Mouse (Mus musculus) stomach, embryonic 15.5 days (tissue): ENCODE results near the gene Snap25. TPM values are rescaled to one million over a fixed set of nuclear protein-coding genes. Genes with fewer than 3 reads are reported as not detected.
A peak's percentile ranks its signal among the peaks of the same experiment; 100 is the strongest.

ENCODE experiments used
- ATAC-seq: fragments of 200-750 bp; cut with Nextera tagmentation; 2 replicates; pipeline ENCODE4 v1.8.0; 2017; ENCODE audit warnings: low read depth, moderate number of reproducible peaks, moderate TSS enrichment; ENCODE audit not compliant: insufficient read depth, low FRiP score
- H3K27ac ChIP-seq: fragments of 300-500 bp; sonication (generic); 2 replicates; pipeline ENCODE4 v1.5.1; 2015; ENCODE audit warnings: mild to moderate bottlenecking, inconsistent platforms
- H3K27me3 ChIP-seq: fragments of 300-500 bp; sonication (generic); replicated peaks from 2 replicates; pipeline ENCODE4 v1.6.1; 2015; ENCODE audit warnings: inconsistent platforms
- H3K36me3 ChIP-seq: fragments of 300-500 bp; sonication (generic); 2 replicates; pipeline ENCODE4 v1.6.1; 2015; ENCODE audit warnings: inconsistent platforms
- H3K4me1 ChIP-seq: fragments of 300-500 bp; sonication (generic); 2 replicates; pipeline ENCODE4 v1.6.1; 2015; ENCODE audit warnings: inconsistent platforms
- H3K4me2 ChIP-seq: fragments of 300-500 bp; sonication (generic); 2 replicates; pipeline ENCODE4 v1.6.1; 2015; ENCODE audit warnings: mild to moderate bottlenecking, inconsistent platforms
- H3K4me3 ChIP-seq: fragments of 300-500 bp; sonication (generic); replicated peaks from 2 replicates; pipeline ENCODE4 v1.5.1; 2015; ENCODE audit warnings: inconsistent platforms
- H3K9ac ChIP-seq: fragments of 300-500 bp; sonication (generic); 2 replicates; pipeline ENCODE4 v1.6.1; 2015; ENCODE audit warnings: inconsistent platforms
- H3K9me3 ChIP-seq: fragments of 300-500 bp; sonication (generic); 2 replicates; pipeline ENCODE4 v1.6.1; 2016; ENCODE audit warnings: inconsistent platforms
- WGBS: fragments of 180-500 bp; shearing (Covaris S2); methylation state at CpG from one replicate; pipeline ENCODE4 v1.1.7; 2015; 5-methylcytosine and 5-hydroxymethylcytosine counted together
- polyA plus RNA-seq: library from polyadenylated mRNA; unstranded; fragments of >200 nt; fragmentation: Nextera tagmentation; extraction: Ambion mirVana; gene quantifications from 2 replicates; pipeline ENCODE4 v1.2.1, GENCODE M21; 2015

Gene Snap25
- polyA plus RNA-seq, 1 experiment from 2014 or later: 10.4 TPM

DNA sequence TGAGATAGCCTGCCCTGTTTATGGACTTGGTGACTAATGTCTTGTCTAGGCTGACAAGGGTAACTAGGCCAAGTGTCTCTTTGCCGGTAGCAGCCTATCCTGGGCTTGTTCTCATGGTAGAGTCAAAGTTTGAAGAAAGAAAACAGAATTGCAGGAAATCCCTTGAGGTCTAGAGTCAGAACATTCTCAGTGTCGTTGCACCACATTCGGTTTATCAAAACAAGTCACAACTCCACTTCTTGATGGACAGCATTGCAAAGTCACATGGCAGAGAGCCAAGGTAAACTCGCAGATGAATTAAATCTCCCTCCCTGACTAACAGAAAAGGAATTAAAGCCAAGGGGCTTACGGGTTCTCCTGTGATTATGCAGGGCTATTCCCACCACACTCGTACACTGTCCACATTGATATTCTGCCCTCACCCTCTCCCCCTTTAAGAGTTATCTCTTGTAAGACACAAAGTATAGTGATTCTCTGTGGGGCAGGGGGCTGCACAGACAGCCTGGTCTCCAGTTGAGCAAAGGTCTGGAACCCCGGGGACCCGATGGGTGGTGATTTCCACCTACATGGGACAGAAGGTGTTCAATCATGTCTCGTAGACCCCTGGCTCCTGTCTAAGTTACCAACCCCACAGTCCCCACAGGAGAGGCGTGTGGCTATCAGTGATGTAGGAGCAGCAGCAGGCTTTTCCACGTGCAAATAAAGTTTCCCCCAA lies 30.9 kb upstream of the Snap25 start:
- Histone ChIP-seq H3K4me3 (no peak overlapping the region), H3K27me3 (no peaks in the 10 kb centered on the region), H3K9ac (no peak overlapping the region), H3K27ac (no peak overlapping the region), H3K4me1 (peaks cover 9% of the 10 kb centered on the region; the same call in 1 of the 2 replicates), H3K36me3 (no peaks in the 10 kb centered on the region), H3K4me2 (no peak overlapping the region), H3K9me3 (no peaks in the 10 kb centered on the region)
- 55% methylated on average over 11 of the region's 11 CpGs for WGBS
- ATAC-seq: no peak

DNA sequence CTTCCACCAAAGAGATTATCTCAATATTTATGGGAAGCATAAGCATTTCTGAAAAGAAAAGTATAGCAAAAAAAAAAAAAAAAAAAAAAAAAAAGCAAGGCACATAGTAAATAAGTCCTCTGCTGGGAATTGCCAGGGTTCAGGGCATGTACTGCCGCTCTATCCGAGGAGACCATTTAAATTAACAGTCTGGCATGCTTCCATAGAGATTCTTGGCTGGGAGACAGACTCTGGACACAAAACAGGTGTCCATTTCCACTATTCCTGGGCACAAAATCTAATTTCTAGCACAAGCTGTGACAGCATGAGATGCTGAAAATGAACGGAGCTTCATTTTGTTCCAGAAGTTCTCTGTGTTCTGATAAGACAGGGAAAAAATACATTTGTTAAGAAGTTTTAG lies 27.1 kb upstream of the Snap25 start:
- WGBS: 36% methylated on average over 3 of the region's 3 CpGs
- H3K27me3 ChIP-seq: no peaks in the 10 kb centered on the region
- no peak overlapping the region for H3K4me2 ChIP-seq
- H3K9me3 ChIP-seq: no peaks in the 10 kb centered on the region
- no peak overlapping the region for H3K4me3 ChIP-seq
- H3K9ac ChIP-seq: no peak overlapping the region
- no peaks in the 10 kb centered on the region for H3K36me3 ChIP-seq
- H3K27ac ChIP-seq: no peak overlapping the region
- ATAC-seq: no peak
- no peaks in the 10 kb centered on the region for H3K4me1 ChIP-seq

DNA sequence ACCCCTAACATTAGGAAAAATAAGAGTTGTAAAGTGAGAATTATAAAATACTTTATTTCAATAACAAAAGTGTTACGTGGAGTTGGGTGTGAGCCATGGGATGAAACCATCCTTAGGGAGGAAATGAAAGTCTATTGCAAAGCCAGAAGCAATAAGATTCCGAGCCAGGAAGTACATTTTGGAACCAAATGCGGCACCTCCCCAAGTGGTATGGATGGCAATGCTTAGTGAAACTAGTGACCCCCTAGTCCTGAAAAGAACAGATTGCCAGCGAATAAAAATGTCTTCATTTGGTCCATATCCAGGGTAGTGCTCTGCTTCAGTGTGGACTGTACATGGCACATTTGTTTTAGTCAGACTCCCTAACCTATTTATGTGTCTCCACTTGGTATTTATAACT lies 25.9 kb upstream of the Snap25 start:
- H3K27me3 ChIP-seq: no peaks in the 10 kb centered on the region
- no peak overlapping the region for H3K9ac ChIP-seq
- no peak overlapping the region for H3K27ac ChIP-seq
- no peaks in the 10 kb centered on the region for H3K9me3 ChIP-seq
- no peaks in the 10 kb centered on the region for H3K4me1 ChIP-seq
- no peaks in the 10 kb centered on the region for H3K36me3 ChIP-seq
- WGBS: 85% methylated on average over 4 of the region's 4 CpGs
- ATAC-seq: no peak
- no peak overlapping the region for H3K4me3 ChIP-seq
- no peak overlapping the region for H3K4me2 ChIP-seq

DNA sequence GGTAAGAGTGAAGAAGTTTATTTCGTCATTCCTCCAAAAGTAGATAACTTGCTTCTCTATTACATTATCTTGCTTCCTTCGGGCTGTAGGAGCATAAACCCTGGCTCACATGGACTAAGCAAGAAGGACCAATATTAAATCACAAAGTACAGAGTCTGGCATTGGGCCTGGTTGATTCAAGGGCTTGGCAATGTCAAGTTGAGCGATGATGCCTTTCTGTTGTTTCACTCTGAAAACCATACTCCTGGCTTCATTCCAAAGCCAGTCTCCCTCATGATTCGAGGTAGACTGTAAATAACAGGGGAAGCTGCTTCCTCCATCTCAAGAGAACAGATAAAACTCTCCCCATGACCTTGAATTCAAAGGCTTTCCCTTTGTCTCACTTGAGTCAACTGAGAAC lies 23.8 kb upstream of the Snap25 start:
- Histone ChIP-seq H3K4me3 (no peak overlapping the region), H3K4me2 (no peak overlapping the region), H3K27ac (no peak overlapping the region), H3K36me3 (no peaks in the 10 kb centered on the region), H3K27me3 (no peaks in the 10 kb centered on the region), H3K4me1 (no peaks in the 10 kb centered on the region), H3K9ac (no peak overlapping the region), H3K9me3 (no peaks in the 10 kb centered on the region)
- ATAC-seq: no peak
- 43% methylated on average over 4 of the region's 4 CpGs for WGBS

DNA sequence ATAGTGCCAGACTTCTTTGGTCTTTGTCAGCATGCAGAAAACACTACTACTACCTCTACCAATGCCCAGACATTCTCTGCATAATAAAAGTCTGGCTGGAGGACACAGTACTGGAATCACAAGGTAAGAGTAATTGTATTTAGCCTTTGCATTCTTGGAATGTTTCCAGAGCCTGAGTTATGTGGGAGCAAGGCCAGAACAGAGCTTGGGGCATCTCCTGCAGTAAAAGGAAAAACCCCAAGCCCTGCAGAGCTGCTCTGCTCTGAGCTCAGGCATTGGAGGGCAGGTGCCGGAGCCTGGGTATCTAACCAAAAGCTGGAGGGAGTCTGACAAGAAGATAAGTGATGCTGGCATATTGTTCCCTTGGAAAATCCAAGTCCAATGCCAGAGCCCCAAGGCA lies 21.6 kb upstream of the Snap25 start:
- no peak overlapping the region for H3K9ac ChIP-seq
- no peaks in the 10 kb centered on the region for H3K4me1 ChIP-seq
- H3K36me3 ChIP-seq: no peaks in the 10 kb centered on the region
- H3K4me2 ChIP-seq: no peak overlapping the region
- 67% methylated on average over 1 of the region's 1 CpGs for WGBS
- no peaks in the 10 kb centered on the region for H3K27me3 ChIP-seq
- no peaks in the 10 kb centered on the region for H3K9me3 ChIP-seq
- ATAC-seq: no peak
- H3K4me3 ChIP-seq: no peak overlapping the region
- H3K27ac ChIP-seq: no peak overlapping the region

DNA sequence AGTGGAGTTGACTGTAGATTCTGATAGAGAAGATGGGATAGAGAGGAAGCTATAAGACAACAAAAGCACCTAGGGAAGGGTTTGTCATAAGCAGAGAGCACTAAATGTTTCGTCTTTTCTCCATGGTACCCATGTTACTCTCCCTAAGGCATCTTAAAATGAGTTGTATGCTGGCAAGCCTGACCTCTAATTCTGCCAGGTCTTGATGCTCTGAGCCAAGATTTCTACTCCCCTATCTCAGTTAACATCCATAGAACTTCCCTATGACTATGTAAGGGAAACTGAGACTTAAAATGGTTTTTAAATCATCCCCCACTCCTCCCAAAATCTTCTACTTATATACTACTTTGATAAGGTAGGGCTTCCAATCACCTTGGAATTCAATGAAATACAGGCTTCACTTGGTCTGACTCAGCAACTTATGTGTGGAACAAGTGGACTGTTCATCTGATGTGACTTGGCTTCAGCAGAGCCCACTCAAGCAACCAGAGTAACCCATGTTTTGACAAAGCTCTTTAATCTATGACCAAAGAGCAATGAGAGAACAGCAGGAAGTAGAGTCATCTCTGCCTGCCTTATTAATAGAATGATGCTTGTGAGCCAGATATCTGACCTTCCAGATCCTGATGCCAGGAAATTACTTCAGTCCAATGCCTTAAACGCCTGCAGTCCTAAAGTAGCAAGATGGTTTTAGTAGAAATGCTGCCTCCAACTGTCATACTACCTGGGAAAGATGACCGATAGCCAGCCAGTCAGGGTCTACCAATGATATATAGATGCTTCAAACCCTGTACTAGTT lies 13.6 kb upstream of the Snap25 start:
- Histone ChIP-seq H3K9ac (no peak overlapping the region), H3K4me1 (no peaks in the 10 kb centered on the region), H3K4me2 (no peak overlapping the region), H3K27ac (no peak overlapping the region), H3K4me3 (no peak overlapping the region), H3K27me3 (no peaks in the 10 kb centered on the region), H3K9me3 (no peaks in the 10 kb centered on the region), H3K36me3 (no peaks in the 10 kb centered on the region)
- no peak for ATAC-seq
- 74% methylated on average over 3 of the region's 3 CpGs for WGBS

DNA sequence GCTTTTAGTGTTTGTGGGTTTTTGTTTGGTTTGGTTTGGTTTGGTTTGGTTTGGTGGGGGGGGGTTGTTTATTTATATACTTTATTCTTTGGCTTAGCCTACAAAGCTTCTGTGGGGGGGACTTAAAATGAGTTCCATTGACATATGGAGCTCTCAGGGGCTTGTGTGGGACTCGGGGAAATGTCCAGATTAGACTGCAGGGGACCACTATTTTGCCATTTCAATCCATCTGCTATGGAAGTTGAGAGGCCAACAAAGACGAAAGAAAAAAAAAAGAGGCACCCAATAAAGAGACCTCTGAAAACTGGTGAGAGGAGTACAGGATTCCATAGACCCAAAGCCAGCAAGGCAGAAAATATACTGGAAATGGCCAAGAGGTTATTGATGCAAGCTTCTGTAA lies 9.9 kb upstream of the Snap25 start:
- H3K9ac ChIP-seq: no peak overlapping the region
- no peaks in the 10 kb centered on the region for H3K36me3 ChIP-seq
- H3K4me1 ChIP-seq: no peaks in the 10 kb centered on the region
- H3K4me2 ChIP-seq: no peak overlapping the region
- H3K4me3 ChIP-seq: no peak overlapping the region
- 72% methylated on average over 2 of the region's 2 CpGs for WGBS
- ATAC-seq: no peak
- H3K9me3 ChIP-seq: no peaks in the 10 kb centered on the region
- H3K27me3 ChIP-seq: no peaks in the 10 kb centered on the region
- H3K27ac ChIP-seq: no peak overlapping the region

DNA sequence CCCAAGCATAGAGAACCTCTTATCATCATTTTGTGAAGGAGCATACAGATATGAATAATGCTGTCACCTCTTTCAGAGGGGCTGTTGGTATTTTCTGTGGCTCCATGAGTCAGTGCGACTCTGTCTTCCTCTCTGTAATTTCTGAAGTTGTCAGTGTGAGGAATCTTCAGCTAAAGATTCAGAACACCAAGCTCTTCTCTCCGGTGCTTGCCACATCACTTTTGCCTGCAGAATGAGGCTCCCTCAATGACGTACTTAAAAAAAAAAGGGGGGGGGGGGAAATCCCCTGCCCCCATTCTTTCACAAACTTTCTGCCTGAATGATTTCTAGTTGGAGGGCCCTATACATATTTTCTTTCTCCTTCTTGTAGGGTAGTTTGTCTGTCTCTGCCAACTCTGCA lies 2.1 kb upstream of the Snap25 start:
- Histone ChIP-seq H3K4me2 (no peak overlapping the region), H3K36me3 (no peaks in the 10 kb centered on the region), H3K4me3 (no peak overlapping the region), H3K9ac (no peak overlapping the region), H3K27me3 (0 out of 2 replicates have a peak, but pooled peaks cover 7% of the 10 kb centered on the region), H3K27ac (no peak overlapping the region), H3K4me1 (peaks cover 3% of the 10 kb centered on the region; the same call in 1 of the 2 replicates), H3K9me3 (no peaks in the 10 kb centered on the region)
- WGBS: 46% methylated on average over 3 of the region's 3 CpGs
- no peak for ATAC-seq

DNA sequence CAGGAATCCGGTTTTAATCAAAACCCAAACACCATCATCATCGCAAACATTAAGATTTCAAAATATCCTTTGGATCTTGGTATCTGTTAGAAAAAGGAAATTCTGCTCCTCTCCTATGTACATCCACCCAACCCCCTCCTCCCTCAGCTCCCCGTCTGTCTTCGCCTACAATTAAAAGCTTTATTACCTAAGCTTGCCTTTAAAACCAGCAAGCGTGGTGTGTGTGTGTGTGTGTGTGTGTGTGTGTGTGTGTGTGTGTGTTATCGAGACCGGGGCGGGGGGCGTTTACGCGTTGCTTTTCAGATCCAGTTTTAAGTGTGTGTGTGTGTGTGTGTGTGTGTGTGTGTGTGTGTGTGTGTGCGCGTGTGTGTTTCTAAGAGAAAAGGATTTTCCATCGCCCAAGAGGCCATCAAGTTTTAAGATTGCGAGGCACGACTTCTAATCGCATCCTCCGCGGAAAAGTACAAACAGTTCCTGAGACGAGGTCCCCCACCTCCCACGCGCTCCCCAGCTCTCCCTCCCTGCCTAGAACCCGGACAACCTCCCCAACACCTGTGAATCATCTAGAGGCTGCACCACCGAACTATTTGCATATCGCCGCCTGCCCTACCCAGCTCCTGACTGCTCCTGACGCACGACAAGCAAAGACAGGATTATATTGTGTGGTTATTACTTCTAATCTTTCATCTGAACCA lies 1.4 kb upstream of the Snap25 start:
- no peak overlapping the region for H3K27ac ChIP-seq
- 0 out of 2 replicates have a peak overlapping the region, but pooled peaks have one; percentile 5 for H3K4me3 ChIP-seq
- peak; percentile 59; the same call in 1 of the 2 replicates for ATAC-seq
- peaks cover 3% of the 10 kb centered on the region; the same call in 1 of the 2 replicates for H3K4me1 ChIP-seq
- H3K4me2 ChIP-seq: peak overlapping the region; percentile 53
- no peaks in the 10 kb centered on the region for H3K36me3 ChIP-seq
- no peaks in the 10 kb centered on the region for H3K9me3 ChIP-seq
- 0 out of 2 replicates have a peak, but pooled peaks cover 7% of the 10 kb centered on the region for H3K27me3 ChIP-seq
- no peak overlapping the region for H3K9ac ChIP-seq
- WGBS: 4% methylated on average over 25 of the region's 28 CpGs

DNA sequence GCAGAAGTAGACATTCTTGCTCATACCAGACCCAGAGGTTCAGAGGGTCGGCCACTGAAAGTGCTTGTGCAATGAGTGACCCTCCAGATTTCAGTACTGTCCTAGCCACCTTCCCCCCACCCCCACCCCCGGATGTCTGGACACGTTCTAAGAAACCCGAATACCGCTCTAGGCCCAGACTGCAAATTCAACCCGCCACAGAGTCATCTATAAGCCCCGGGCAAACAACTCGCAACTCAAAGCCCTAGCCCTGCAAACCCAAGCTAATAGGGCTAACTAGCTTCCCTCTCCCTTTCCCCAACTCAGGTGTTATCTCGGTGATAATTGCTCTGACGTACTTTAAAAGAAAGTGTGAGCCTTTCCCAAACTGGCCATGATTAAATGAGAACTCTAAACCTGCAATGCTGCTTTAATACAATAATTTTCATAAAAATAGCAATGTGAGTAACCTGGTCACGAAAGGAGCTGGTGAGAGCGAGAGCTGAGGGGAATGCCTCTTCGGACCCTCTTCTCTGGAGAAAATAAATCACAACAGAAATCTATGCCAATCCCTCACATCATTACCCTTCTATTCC lies 725 bp upstream of the Snap25 start:
- H3K4me3 ChIP-seq: 0 out of 2 replicates have a peak overlapping the region, but pooled peaks have one; percentile 5
- ATAC-seq: no peak

DNA sequence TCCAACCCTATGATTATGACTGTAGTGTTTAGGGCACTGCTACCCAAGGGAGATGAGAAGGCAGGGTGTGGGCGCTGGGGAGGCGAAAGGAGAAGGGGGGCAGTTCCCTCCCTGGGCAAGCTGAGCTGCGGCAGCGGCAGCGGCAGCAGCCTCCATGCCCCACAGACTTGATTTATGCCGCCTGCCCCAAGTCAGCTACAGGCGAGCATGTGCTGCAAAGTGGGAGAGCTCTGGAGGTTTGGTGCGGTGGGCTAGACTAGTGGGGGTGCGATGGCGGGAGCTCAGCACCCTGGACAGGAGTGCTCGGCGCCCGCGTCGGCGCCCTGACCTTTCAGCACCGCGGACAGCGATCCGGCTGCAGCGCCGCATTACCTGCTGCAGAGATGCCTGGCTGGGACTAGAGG lies 757 bp downstream of the Snap25 start:
- Histone ChIP-seq H3K36me3 (no peaks in the 10 kb centered on the region), H3K9me3 (no peaks in the 10 kb centered on the region), H3K4me2 (peak overlapping the region; percentile 53), H3K4me1 (peaks cover 3% of the 10 kb centered on the region; the same call in 1 of the 2 replicates), H3K4me3 (peak overlapping the region; percentile 29), H3K27ac (no peak overlapping the region), H3K9ac (no peak overlapping the region), H3K27me3 (0 out of 2 replicates have a peak, but pooled peaks cover 7% of the 10 kb centered on the region)
- WGBS: under 1% methylated on average over 22 of the region's 22 CpGs
- ATAC-seq: peak; percentile 87

More for the DNA sequence above, 725 bp upstream of the Snap25 start:
- Histone ChIP-seq H3K27me3 (0 out of 2 replicates have a peak, but pooled peaks cover 7% of the 10 kb centered on the region), H3K9ac (no peak overlapping the region), H3K4me2 (peak overlapping the region; percentile 53), H3K27ac (no peak overlapping the region), H3K9me3 (no peaks in the 10 kb centered on the region), H3K4me1 (peaks cover 3% of the 10 kb centered on the region; the same call in 1 of the 2 replicates), H3K36me3 (no peaks in the 10 kb centered on the region)
- 4% methylated on average over 13 of the region's 13 CpGs for WGBS
